Mouse (Mus musculus) kidney, postnatal 25 days (tissue): ENCODE data around the gene Thsd4.

Experiments used
- DNase-seq, 2 experiments: peaks; one replicate each; pipeline ENCODE4 v3.0.0; 2021; ENCODE audit warnings: mixed read lengths in 2 of 2

Gene Thsd4

DNA sequence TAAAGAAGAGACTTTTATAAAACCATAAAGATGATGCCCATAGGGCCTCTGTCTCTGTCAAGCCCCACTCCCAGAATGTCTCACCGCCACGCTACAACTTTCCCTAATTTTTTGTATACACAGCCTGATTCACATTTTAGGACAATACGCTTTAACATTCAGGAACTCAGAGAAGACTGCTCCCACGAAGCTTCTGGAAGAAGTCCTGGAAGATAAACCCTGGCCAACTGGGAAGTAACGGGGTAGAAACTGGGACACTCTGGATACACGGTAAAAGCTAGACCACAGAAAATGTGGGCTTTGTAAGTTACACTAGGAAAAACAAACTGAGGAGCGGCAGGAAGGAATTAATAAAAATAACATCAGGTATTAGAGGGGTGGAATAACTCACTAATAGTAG is 318.7 kb downstream of the Thsd4 start:
- no peak for DNase-seq

GRCm38 (mm10) chr9:60200436-60200835 is 321.4 kb downstream of the Thsd4 start:
- DNase-seq = no peak

- no peak for DNase-seq
Observed at GRCm38 (mm10) chr9:60198530-60199200, 323.2 kb downstream of the Thsd4 start.

GRCm38 (mm10) chr9:60195502-60195901 is 326.3 kb downstream of the Thsd4 start:
- DNase-seq = peak in 1 of 2 experiments; percentile 27

DNA sequence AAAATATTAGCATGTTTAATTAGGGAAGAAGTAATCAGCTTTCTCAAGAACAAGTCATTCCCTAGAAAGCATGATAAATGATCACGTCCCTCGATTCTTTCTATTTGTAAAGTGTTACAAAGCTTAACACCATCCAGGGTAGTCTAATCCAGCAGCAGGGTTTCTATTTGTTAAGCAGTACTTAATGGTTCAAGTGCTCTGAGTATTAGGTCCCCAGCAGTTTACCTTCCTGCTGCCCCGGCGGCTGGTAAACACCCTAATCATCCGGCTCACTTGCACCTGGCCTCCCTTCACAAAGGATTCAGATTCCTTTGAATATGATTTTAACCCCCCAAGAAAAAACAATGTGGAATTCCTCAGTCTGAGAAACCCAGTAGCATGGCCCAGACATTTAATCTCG is 326.9 kb downstream of the Thsd4 start:
- no peak for DNase-seq

- DNase-seq = no peak
Observed at GRCm38 (mm10) chr9:60192321-60192720, 329.5 kb downstream of the Thsd4 start.

DNA sequence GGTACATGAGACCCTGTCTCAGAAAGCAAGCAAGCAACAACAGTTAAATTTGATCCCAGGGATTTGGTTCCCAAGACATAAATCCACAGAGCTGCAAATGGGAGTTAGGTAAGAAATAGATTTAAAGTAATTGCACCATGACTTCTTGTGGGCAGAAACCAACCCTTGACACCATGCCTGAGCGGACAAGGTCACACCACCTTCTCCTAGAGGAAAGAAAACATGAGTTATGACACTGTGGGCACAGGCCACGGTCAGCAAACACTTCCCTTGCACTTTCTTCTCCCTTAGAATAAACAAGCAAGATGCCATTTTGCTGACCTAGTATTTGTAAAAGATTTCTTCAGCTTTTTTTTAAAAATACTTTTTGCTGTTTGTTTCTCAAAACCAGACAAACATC is 334.4 kb downstream of the Thsd4 start:
- DNase-seq = peak in 1 of 2 experiments; percentile 10

- DNase-seq = no peak
Observed at GRCm38 (mm10) chr9:60186948-60187347, 334.9 kb downstream of the Thsd4 start.

DNA sequence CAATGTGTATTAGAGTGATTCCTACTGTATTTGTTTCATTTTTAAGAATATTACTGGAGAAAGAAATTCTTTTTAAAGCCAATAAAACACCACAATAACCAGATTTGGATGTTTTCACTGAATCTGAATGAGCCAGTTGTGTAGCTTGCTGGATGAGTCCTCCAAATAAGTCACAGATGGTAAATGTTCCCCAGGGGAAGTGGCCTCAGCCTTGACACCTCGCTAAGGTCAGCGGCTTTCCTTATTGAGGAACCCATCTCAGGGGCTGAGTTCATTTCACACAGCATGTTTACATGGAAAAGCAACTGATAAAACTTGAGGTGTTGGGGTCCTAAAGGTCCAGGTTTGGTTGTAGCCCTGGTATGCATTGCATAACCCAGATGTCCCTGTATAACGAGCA is 337.8 kb downstream of the Thsd4 start:
- DNase-seq = no peak

GRCm38 (mm10) chr9:60182371-60182770 is 339.5 kb downstream of the Thsd4 start:
- no peak for DNase-seq

DNA sequence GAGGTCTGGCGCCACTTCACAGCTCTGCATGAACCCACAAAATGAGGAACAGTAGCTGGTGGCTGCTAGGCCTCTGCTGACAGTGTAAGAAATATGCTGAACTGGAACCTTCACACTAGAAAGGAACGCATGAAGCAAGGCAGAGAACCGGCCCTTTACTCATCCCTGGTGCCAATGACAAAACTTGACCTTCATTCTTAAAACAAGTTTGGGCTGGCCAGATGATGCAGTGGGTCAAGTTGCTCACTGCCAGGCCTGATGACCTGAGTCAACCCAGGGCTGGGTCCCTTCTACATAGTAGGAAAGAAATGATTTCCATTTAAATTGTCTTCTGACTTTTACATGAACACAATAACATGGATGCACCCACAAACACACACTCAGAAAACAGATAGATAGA is 340.9 kb downstream of the Thsd4 start:
- DNase-seq = no peak

DNA sequence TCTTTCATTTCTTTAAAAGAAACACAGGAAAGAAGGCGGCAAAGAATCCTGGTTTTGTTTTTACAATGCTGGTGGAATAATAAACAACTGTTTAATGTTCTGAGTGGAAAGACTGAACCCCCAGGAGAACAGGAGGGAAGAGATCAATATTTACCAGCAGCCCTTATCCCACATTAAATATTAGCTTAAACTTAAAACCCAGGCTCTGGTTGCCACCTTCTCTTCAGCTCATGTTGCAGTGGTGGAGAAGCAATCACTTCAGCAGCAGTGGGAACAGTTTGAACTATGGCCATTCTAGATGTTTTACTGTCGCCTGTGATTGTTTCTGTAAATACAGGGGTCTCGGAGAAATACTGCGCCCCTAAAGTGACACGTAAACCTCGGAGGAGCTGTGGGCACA is 341.7 kb downstream of the Thsd4 start:
- DNase-seq = no peak

GRCm38 (mm10) chr9:60176311-60176710 is 345.5 kb downstream of the Thsd4 start:
- no peak for DNase-seq

DNA sequence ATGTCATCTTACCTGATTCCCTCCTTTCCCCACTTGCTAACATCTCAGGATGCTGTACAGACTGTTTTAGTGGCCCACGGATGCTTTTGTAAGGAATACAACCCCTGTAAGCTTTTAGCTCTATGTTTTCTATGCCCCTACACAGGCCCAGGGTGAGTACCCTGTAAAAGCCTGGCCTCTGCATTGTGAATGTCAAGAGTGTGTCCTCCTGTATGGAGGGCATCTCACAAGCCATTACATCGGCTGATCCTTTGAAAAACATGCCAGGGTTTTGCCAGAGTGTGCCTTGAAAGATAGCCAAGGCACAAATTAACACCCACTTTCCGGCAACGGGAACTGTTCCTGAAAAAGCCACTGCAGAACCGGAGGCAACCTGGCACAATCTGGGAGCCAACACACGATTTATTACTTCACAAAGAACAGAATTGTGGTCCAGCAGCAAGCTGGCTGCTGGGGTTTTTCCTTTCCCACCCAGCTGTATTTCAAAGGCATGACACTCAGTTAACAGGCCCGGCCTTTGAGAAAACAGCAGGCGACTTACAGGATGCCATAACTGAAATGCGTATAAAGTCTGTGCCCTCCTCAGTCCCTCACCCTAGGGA is 349.3 kb downstream of the Thsd4 start:
- DNase-seq = peak; percentile 22 to 76

GRCm38 (mm10) chr9:60166990-60167389 is 354.9 kb downstream of the Thsd4 start:
- DNase-seq = no peak

DNA sequence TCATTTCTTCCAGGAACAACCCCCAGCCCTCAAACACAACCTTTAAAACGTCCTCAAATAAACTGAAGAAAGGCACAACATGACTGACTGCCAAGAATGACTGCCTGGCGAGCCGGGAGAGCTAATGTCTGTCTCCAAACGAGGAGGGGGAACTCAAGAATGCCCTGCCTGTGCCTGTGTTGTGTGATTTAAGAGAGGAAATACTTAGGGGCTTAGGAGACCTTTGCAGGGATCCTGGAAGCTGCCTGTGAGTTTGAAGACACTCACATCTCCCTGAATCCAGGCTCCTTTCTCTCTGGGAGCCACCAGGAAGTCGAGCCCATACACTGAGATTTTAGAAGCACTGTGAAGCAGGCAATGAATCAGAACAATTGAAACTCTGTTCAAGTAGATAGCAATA is 361.0 kb downstream of the Thsd4 start:
- DNase-seq = no peak

DNA sequence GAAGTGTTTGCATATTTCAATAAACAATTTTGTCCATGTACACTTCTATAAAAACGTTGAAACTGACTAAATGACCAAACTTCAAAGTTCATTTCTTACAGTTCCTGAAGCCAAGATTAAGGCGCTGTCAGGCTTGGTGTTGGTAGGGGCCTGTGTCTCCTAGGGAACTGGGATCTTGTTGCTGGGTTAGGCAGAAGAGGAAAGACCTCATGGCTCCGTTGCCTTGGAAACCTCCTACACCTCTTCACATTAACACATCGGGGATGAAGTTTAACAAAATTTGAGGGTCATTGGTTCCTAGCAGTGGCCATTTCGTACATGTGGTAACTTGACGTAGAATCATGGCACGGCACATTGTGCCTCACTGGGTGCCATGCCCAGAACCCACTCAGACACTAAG is 361.7 kb downstream of the Thsd4 start:
- no peak for DNase-seq

DNA sequence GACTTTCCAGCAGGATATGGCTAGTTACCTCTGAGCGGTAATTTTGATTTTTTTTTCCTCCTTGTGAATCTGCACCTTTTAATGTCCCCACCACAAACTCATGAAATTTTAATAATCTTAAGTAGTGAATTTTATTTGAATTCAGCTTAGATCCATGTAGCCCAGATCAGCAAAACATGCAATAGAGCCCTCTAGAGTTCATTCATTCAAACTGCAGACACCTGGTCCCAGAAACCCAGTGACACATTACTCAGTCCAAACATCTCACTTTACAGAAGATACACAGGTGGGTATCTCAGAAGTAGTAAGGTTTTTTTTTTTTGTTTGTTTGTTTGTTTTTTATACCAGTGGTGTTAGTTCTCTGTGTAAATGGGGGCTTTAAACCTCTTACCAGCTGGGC is 368.9 kb downstream of the Thsd4 start:
- no peak for DNase-seq

DNA sequence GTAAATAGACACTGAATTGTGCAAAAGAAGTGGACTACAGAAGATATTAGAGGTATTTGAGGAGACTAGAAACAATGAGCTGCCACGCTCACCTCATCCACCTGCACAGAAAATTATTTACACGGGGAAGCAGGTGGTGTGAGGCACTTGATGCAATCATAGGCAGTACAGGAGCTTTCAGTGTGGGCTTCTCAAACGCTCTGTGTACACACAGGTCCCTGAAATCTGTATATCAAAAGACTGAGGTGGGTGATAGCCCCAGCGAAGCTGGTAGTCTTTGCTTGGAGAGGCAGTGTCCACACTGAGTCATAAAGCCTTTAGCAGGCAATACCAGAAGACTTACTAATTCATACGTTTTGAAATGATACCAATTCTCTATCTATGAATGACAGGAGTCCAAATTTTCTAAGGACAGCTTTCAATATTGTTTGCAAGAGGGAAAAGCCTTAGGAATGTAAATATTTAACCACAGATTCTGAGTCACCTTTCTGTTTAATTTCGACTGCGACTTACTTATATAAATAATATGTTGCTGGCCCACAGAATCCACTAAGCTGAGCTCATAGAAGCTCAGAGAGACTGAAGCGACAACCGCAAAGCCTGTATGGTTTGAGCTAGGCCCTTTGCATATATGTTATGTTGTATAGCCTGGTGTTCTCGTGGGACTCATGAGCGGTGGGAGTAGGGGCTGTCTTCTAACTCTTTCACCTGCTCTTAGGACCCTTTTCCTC is 369.8 kb downstream of the Thsd4 start:
- no peak for DNase-seq

DNA sequence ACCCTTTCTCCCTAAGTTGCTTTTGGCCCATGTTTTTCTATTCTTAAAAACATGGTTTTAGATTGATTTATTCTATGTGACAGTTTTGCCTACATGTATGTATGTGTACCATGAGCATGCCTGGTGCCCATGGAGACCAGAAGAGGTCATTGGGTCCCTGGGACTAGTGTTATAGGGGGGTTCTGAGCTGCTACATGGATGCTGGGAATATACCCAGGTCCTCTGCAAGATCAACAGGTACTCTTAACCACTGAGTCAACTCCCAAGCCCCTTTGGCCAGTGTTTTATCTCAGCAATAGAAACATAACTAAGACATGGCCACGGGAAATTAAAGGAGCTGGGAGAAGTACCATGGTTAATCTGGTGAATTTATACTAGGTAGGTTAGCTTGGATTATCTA is 371.3 kb downstream of the Thsd4 start:
- DNase-seq = no peak

DNA sequence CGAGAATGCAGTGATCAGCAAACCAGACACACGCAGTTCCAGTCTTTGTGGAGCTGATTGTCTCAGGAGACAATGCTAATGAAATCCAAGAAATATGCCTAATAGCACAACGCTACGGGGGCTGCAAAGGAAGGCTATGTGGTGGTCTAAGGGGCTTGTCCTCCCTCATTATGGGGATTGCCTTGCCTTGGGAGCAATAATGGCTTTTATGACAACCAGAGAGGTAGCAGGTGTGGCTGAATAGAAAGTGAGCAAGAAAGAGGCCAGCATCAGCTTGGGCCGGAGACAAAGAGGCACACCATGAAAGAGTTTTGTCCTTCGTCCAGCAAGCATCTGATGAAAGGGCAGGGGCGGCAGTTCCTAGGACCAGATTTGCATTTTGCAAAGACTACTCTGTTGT is 372.9 kb downstream of the Thsd4 start:
- DNase-seq = no peak

DNA sequence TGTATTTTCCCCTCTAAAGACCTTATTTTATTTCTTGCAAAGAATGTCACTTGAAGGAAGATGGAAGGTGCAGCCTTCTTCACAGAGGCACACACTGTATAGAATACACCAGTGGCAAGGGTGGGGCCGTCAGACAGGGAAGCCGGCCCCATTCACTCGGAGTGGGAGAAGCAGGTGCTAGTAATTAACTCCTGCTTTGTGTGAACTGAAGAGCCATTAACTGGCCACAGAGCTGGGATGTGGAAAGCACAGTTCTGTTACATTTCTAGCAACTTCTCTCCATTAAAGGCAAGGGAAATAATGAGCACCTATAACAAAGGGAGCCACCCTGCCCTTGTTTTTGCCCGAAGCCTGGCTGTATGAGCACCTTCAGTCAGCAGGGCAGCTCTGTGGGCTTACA is 374.4 kb downstream of the Thsd4 start:
- no peak for DNase-seq

DNA sequence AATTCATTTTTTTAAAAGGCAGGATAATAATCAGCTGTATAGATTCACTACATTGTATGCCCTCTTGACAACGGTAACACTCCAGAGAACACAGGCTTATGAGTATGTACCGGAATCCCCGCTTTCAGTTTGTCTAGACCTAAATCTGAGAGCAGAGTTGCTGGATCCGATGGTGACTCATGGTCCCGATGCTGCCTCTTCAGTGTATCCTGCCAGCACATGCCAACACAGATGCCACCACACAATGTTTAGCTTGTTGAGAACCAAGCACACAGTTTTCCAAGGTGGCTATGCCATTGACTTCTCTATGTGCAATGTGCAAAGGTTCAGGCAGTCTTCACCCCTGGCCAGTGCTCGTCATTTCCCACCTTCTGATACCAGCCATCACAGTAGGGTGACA is 378.0 kb downstream of the Thsd4 start:
- no peak for DNase-seq

GRCm38 (mm10) chr9:60141081-60141514 is 380.7 kb downstream of the Thsd4 start:
- DNase-seq = no peak
